Mouse (Mus musculus) cerebellum, adult 2 months (tissue): Measurements from ENCODE around the gene Gm9112.
"Not testable (repeated sequence)": the region's sequence is repeated elsewhere in the genome, so short reads cannot be mapped to it uniquely, and the experiment has no call there.

Experiments
- CTCF ChIP-seq: fragments of 200-500 bp; IDR thresholded peaks from 2 replicates; pipeline ENCODE4 v1.5.1; 2011; ENCODE audit warnings: low read depth, mild to moderate bottlenecking, control low read depth, low read length, moderate library complexity, borderline replicate concordance; ENCODE audit not compliant: insufficient read depth
- POLR2A ChIP-seq: fragments of 200-500 bp; IDR thresholded peaks from 2 replicates; pipeline ENCODE4 v1.6.1; 2011; ENCODE audit warnings: low read length, control low read depth, borderline replicate concordance; ENCODE audit not compliant: insufficient read depth

- TF ChIP-seq POLR2A: not testable (repeated sequence)
- TF ChIP-seq CTCF: peak; percentile 22; the same call in 1 of the 2 replicates
These were observed 18.2 kb downstream of the Gm9112 start for GRCm38 (mm10) chrX:102689252-102689651.
